Mouse (Mus musculus) small intestine, adult 2 months (tissue): ENCODE data around the gene Vmn1r201. TPM values are rescaled to one million over a fixed set of nuclear protein-coding genes. Genes with fewer than 3 reads are reported as not detected.

Source experiments
- H3K27ac ChIP-seq: fragments of 200-500 bp; 2 replicates; pipeline ENCODE4 v1.5.1; 2012; ENCODE audit warnings: low read depth, low read length, control low read depth, inconsistent platforms; ENCODE audit not compliant: insufficient read depth
- H3K27me3 ChIP-seq: fragments of 200-500 bp; 2 replicates; pipeline ENCODE4 v1.6.1; 2012; ENCODE audit warnings: mild to moderate bottlenecking, moderate library complexity, low read length, inconsistent platforms; ENCODE audit not compliant: control insufficient read depth, insufficient read depth
- H3K36me3 ChIP-seq: fragments of 200-500 bp; 2 replicates; pipeline ENCODE4 v1.6.1; 2012; ENCODE audit warnings: mild to moderate bottlenecking, low read length, control low read depth, inconsistent platforms; ENCODE audit not compliant: control insufficient read depth, insufficient read depth
- H3K4me1 ChIP-seq: fragments of 200-500 bp; 2 replicates; pipeline ENCODE4 v1.6.1; 2012; ENCODE audit warnings: low read length, inconsistent platforms, mixed read lengths; ENCODE audit not compliant: control insufficient read depth, insufficient read depth, insufficient read length
- H3K4me3 ChIP-seq: fragments of 200-500 bp; 2 replicates; pipeline ENCODE4 v1.5.1; 2012; ENCODE audit warnings: low read depth, mild to moderate bottlenecking, control low read depth, inconsistent platforms, low read length, moderate library complexity
- CTCF ChIP-seq: fragments of 200-500 bp; IDR thresholded peaks from 2 replicates; pipeline ENCODE4 v1.5.1; 2012; ENCODE audit warnings: low read depth, mild to moderate bottlenecking, control low read depth, inconsistent platforms, low read length, moderate library complexity, mixed read lengths; ENCODE audit not compliant: insufficient replicate concordance, insufficient read length; ENCODE audit errors: extremely low read depth
- POLR2A ChIP-seq: fragments of 200-500 bp; IDR thresholded peaks from 2 replicates; pipeline ENCODE4 v1.6.1; 2012; ENCODE audit warnings: low read depth, mild to moderate bottlenecking, control low read depth, inconsistent platforms, low read length, moderate library complexity
- WGBS: fragments of 180-500 bp; shearing (Covaris S2); methylation state at CpG from one replicate; pipeline ENCODE4 v1.1.7; 2018; 5-methylcytosine and 5-hydroxymethylcytosine counted together
- polyA plus RNA-seq: library from polyadenylated mRNA; depleted of rRNA; stranded (reverse); fragments of >200 nt; gene quantifications from 2 replicates; pipeline ENCODE4 v1.2.3, GENCODE M21; 2012; rRNA removed

The Vmn1r201 gene
- polyA plus RNA-seq: not detected in 2 replicates

- H3K36me3 ChIP-seq: no peaks in the 10 kb centered on the region
- no peak within 1 kb of the TSS for H3K27ac ChIP-seq
- H3K4me3 ChIP-seq: no peak within 1 kb of the TSS
- TF ChIP-seq CTCF: no peak
- no peak for TF ChIP-seq POLR2A
- H3K27me3 ChIP-seq: no peaks in the 10 kb centered on the region
- no peaks in the 10 kb centered on the region for H3K4me1 ChIP-seq
- WGBS: 53% methylated on average over 1 of the region's 1 CpGs
These were observed at the start of gene Vmn1r201 for GRCm38 (mm10) chr13:22471623-22472022. Vmn1r201 (plus strand) TSS chr13:22471923.

GRCm38 (mm10) chr13:22455145-22455544 is 16.6 kb upstream of the Vmn1r201 start:
- H3K36me3 ChIP-seq: no peaks in the 10 kb centered on the region
- H3K27me3 ChIP-seq: no peaks in the 10 kb centered on the region
- no peaks in the 10 kb centered on the region for H3K4me1 ChIP-seq
- H3K4me3 ChIP-seq: no peak overlapping the region
- TF ChIP-seq POLR2A: no peak
- no peak for TF ChIP-seq CTCF
- no peak overlapping the region for H3K27ac ChIP-seq

- TF ChIP-seq POLR2A: no peak
- TF ChIP-seq CTCF: no peak
- WGBS: 60% methylated on average over 3 of the region's 3 CpGs
These were observed 30.7 kb downstream of the Vmn1r201 start for GRCm38 (mm10) chr13:22502431-22502830.

GRCm38 (mm10) chr13:22505281-22505680 is 33.6 kb downstream of the Vmn1r201 start, which contains the start of gene Vmn1r202:
Vmn1r202 (minus strand) TSS chr13:22505381.
- Histone ChIP-seq H3K27me3 (no peaks in the 10 kb centered on the region), H3K27ac (no peak within 1 kb of the TSS), H3K36me3 (no peaks in the 10 kb centered on the region), H3K4me1 (no peaks in the 10 kb centered on the region), H3K4me3 (no peak within 1 kb of the TSS)
- TF ChIP-seq POLR2A: no peak
- no peak for TF ChIP-seq CTCF

More at GRCm38 (mm10) chr13:22502431-22502830, 30.7 kb downstream of the Vmn1r201 start:
- no peaks in the 10 kb centered on the region for H3K27me3 ChIP-seq
- H3K36me3 ChIP-seq: no peaks in the 10 kb centered on the region
- no peak overlapping the region for H3K27ac ChIP-seq
- H3K4me1 ChIP-seq: no peaks in the 10 kb centered on the region
- H3K4me3 ChIP-seq: no peak overlapping the region

- H3K36me3 ChIP-seq: no peaks in the 10 kb centered on the region
- no peaks in the 10 kb centered on the region for H3K4me1 ChIP-seq
- no peak within 1 kb of the TSS for H3K27ac ChIP-seq
- no peak within 1 kb of the TSS for H3K4me3 ChIP-seq
- TF ChIP-seq POLR2A (no peak), CTCF (no peak)
- H3K27me3 ChIP-seq: no peaks in the 10 kb centered on the region
These were observed 46.1 kb downstream of the Vmn1r201 start, which contains the start of gene Vmn1r203 for GRCm38 (mm10) chr13:22517814-22518213. Vmn1r203 (plus strand) TSS chr13:22518114.

Other genes starting within 250 kb of the Vmn1r201 start
- not detected in 2 replicates for gene Vmn1r193, start 248.8 kb upstream of the Vmn1r201 start, polyA plus RNA-seq
- not detected in 2 replicates for gene Vmn1r194, start 227.7 kb upstream of the Vmn1r201 start, polyA plus RNA-seq
- not detected in 2 replicates for gene Vmn1r195, start 201.4 kb upstream of the Vmn1r201 start, polyA plus RNA-seq
- gene Vmn1r196, start 182.0 kb upstream of the Vmn1r201 start, polyA plus RNA-seq: not detected in 2 replicates
- not detected in 2 replicates for gene Vmn1r197, start 147.3 kb upstream of the Vmn1r201 start, polyA plus RNA-seq
- gene Vmn1r198, start 121.6 kb upstream of the Vmn1r201 start, polyA plus RNA-seq: not detected in 2 replicates
- not detected in 2 replicates for gene Vmn1r199, start 92.1 kb upstream of the Vmn1r201 start, polyA plus RNA-seq
- gene Vmn1r200, start 81.5 kb upstream of the Vmn1r201 start, polyA plus RNA-seq: not detected in 2 replicates
- gene Vmn1r202, start 33.5 kb downstream of the Vmn1r201 start, polyA plus RNA-seq: not detected in 2 replicates
- not detected in 2 replicates for gene Vmn1r203, start 46.2 kb downstream of the Vmn1r201 start, polyA plus RNA-seq
- not detected in 2 replicates for gene Vmn1r204, start 81.3 kb downstream of the Vmn1r201 start, polyA plus RNA-seq
- gene Vmn1r205, start 121.1 kb downstream of the Vmn1r201 start, polyA plus RNA-seq: not detected in 2 replicates
- gene Vmn1r206, start 152.3 kb downstream of the Vmn1r201 start, polyA plus RNA-seq: not detected in 2 replicates